In the genomic region with DNA sequence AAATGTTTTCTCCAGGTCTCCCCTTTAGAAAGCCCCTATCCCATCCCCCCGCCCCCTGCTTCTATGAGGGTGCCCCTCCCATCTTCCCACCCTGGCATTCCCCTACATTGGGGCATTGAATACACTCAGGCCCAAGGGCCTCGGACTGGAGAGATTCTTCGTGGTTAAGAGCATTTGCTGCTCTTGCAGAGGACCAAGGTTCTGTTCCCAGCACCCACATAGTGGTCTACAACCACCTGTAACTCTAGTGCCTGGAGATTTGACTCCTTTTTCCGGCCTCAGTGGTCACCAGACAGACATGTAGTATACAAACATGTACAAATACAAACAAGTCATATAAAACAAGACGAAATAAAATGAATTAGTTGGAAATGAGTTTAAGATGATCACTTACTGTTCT, we compare ENCODE assay signal across 31 mouse cellular contexts. TPM values are rescaled to one million over a fixed set of nuclear protein-coding genes. Genes with fewer than 3 reads are reported as not detected.
"Had no signal": no experiment of that assay in that cellular context is flagged by ENCODE, and none has a peak within 500 bp of the region (broad histone marks: within the 10 kb centered on the region; RNA-seq: fewer than 3 reads in every experiment).

No protein-coding gene starts in this region.

- H3K36me3 ChIP-seq: limb, embryonic 15.5 days; liver, embryonic 12.5 days; liver, embryonic 13.5 days; liver, embryonic 15.5 days; lung, embryonic 15.5 days; midbrain, embryonic 12.5 days; midbrain, embryonic 15.5 days had no signal

- H3K4me3 ChIP-seq: limb, embryonic 10.5 days; limb, embryonic 12.5 days; limb, embryonic 13.5 days; limb, embryonic 15.5 days; liver, embryonic 12.5 days; liver, embryonic 13.5 days; liver, embryonic 15.5 days; lung, embryonic 15.5 days; megakaryocyte, embryonic 14.5 days; midbrain, embryonic 10.5 days; midbrain, embryonic 12.5 days; midbrain, embryonic 13.5 days; midbrain, embryonic 15.5 days; myocyte had no signal

- ATAC-seq: liver, embryonic 12.5 days; liver, postnatal 0 days; lung, postnatal 0 days; midbrain, embryonic 13.5 days; midbrain, embryonic 15.5 days; midbrain, embryonic 16.5 days had no signal

- H3K9ac ChIP-seq: limb, embryonic 12.5 days; limb, embryonic 13.5 days; limb, embryonic 15.5 days; liver, embryonic 12.5 days; liver, embryonic 13.5 days; liver, embryonic 14.5 days; liver, embryonic 15.5 days; liver, postnatal 0 days; lung, embryonic 14.5 days; lung, embryonic 15.5 days; midbrain, embryonic 12.5 days; midbrain, embryonic 13.5 days; midbrain, embryonic 15.5 days had no signal

- DNase-seq: left cerebral cortex, postnatal 4 days; liver; liver, embryonic 13.5 days; liver, postnatal 0 days; lung, adult 18-20 months; lung, adult 2 months; lung, postnatal 10 days; lung, postnatal 14 days; lung, postnatal 36 days; lung, postnatal 4 days; midbrain, embryonic 14.5 days had no signal

- H3K27me3 ChIP-seq: limb, embryonic 12.5 days; limb, embryonic 13.5 days; limb, embryonic 15.5 days; liver, embryonic 12.5 days; liver, embryonic 13.5 days; liver, embryonic 15.5 days; lung, embryonic 15.5 days; megakaryocyte, embryonic 14.5 days; midbrain, embryonic 12.5 days; midbrain, embryonic 13.5 days; midbrain, embryonic 15.5 days had no signal

- H3K4me1 ChIP-seq: limb, embryonic 13.5 days; limb, embryonic 15.5 days; megakaryocyte, embryonic 14.5 days had no signal

- H3K4me2 ChIP-seq: limb, embryonic 12.5 days; limb, embryonic 13.5 days; limb, embryonic 15.5 days; liver, embryonic 11.5 days; liver, embryonic 12.5 days; liver, embryonic 13.5 days; liver, embryonic 15.5 days; lung, embryonic 14.5 days; lung, embryonic 15.5 days; midbrain, embryonic 11.5 days; midbrain, embryonic 12.5 days; midbrain, embryonic 13.5 days; midbrain, embryonic 15.5 days had no signal

- H3K9me3 ChIP-seq: limb, embryonic 10.5 days; limb, embryonic 12.5 days; limb, embryonic 15.5 days; liver, embryonic 12.5 days; liver, embryonic 13.5 days; liver, embryonic 15.5 days; lung, embryonic 15.5 days; midbrain, embryonic 10.5 days; midbrain, embryonic 12.5 days; midbrain, embryonic 13.5 days; midbrain, embryonic 15.5 days had no signal

- H3K27ac ChIP-seq: limb, embryonic 10.5 days; limb, embryonic 12.5 days; limb, embryonic 13.5 days; limb, embryonic 15.5 days; liver, embryonic 12.5 days; liver, embryonic 13.5 days; liver, embryonic 14.5 days; liver, embryonic 15.5 days; lung, embryonic 15.5 days; macrophage; midbrain, embryonic 10.5 days; midbrain, embryonic 12.5 days; midbrain, embryonic 13.5 days; midbrain, embryonic 15.5 days had no signal

RNA-seq across cellular contexts. Expression of a gene that starts 45.9 kb away (rescaled TPM):
- polyA plus RNA-seq: macrophage, myocyte had no signal
